Mouse (Mus musculus) heart, embryonic 14.5 days (tissue): Measurements from ENCODE around the gene Ino80b. TPM values are rescaled to one million over a fixed set of nuclear protein-coding genes. Genes with fewer than 3 reads are reported as not detected.

Experiments used
- ATAC-seq: fragments of 200-750 bp; cut with Nextera tagmentation; 2 replicates; pipeline ENCODE4 v1.8.0; 2017; ENCODE audit warnings: low read depth, moderate TSS enrichment; ENCODE audit not compliant: insufficient number of reproducible peaks, insufficient read depth, low FRiP score
- H3K27ac ChIP-seq, 2 experiments: fragments of 200-500 bp in 1 of 2; fragments of 300-500 bp in 1 of 2; sonication (generic) in 1 of 2; replicated peaks in 1 of 2; 2 replicates each; pipeline ENCODE4 v1.5.1; 2012 to 2014; ENCODE audit warnings: low read depth in 2 of 2, low read length in 2 of 2, control low read depth in 1 of 2, mild to moderate bottlenecking in 1 of 2, mixed read lengths in 1 of 2; ENCODE audit not compliant: control insufficient read depth in 1 of 2, insufficient read depth in 1 of 2
- H3K27me3 ChIP-seq: fragments of 300-500 bp; sonication (generic); 2 replicates; pipeline ENCODE4 v1.6.1; 2014; ENCODE audit warnings: mild to moderate bottlenecking, low read length, control low read depth; ENCODE audit not compliant: control insufficient read depth, insufficient read depth
- H3K36me3 ChIP-seq: fragments of 300-500 bp; sonication (generic); 2 replicates; pipeline ENCODE4 v1.6.1; 2014; ENCODE audit warnings: mild to moderate bottlenecking, control low read depth, low read length, mixed read lengths; ENCODE audit not compliant: control insufficient read depth, insufficient read depth
- H3K4me1 ChIP-seq, 2 experiments: fragments of 200-500 bp in 1 of 2; fragments of 300-500 bp in 1 of 2; sonication (generic) in 1 of 2; 2 replicates each; pipeline ENCODE4 v1.6.1; 2012 to 2014; ENCODE audit warnings: low read length in 2 of 2, control low read depth in 1 of 2, mixed read lengths in 1 of 2; ENCODE audit not compliant: control insufficient read depth in 2 of 2, insufficient read depth in 2 of 2
- H3K4me2 ChIP-seq: fragments of 300-500 bp; sonication (generic); 2 replicates; pipeline ENCODE4 v1.6.1; 2014; ENCODE audit warnings: mild to moderate bottlenecking, low read length
- H3K4me3 ChIP-seq, 2 experiments: fragments of 200-500 bp in 1 of 2; fragments of 300-500 bp in 1 of 2; sonication (generic) in 1 of 2; 2 replicates each; pipeline ENCODE4 v1.5.1; 2012 to 2014; ENCODE audit warnings: low read length in 2 of 2, mild to moderate bottlenecking in 2 of 2, control low read depth in 1 of 2, low read depth in 1 of 2, moderate library complexity in 1 of 2; ENCODE audit not compliant: control insufficient read depth in 1 of 2, insufficient read depth in 1 of 2
- H3K9ac ChIP-seq: fragments of 300-500 bp; sonication (generic); 2 replicates; pipeline ENCODE4 v1.6.1; 2014; ENCODE audit warnings: mild to moderate bottlenecking, low read length
- H3K9me3 ChIP-seq: fragments of 300-500 bp; sonication (generic); 2 replicates; pipeline ENCODE4 v1.6.1; 2016; ENCODE audit warnings: low read length, control low read depth; ENCODE audit not compliant: control insufficient read depth
- WGBS: fragments of 180-500 bp; shearing (Covaris S2); extraction: QIAGEN DNeasy Blood & Tissue Kit; methylation state at CpG from one replicate; pipeline ENCODE4 v1.1.7; 2014; 5-methylcytosine and 5-hydroxymethylcytosine counted together
- polyA plus RNA-seq: library from polyadenylated mRNA; unstranded; fragments of >200 nt; fragmentation: Nextera tagmentation; extraction: Ambion mirVana; gene quantifications from 2 replicates; pipeline ENCODE4 v1.2.1, GENCODE M21; 2014

The Ino80b gene
- polyA plus RNA-seq, 1 experiment from 2014 or later: 11.3 TPM

DNA sequence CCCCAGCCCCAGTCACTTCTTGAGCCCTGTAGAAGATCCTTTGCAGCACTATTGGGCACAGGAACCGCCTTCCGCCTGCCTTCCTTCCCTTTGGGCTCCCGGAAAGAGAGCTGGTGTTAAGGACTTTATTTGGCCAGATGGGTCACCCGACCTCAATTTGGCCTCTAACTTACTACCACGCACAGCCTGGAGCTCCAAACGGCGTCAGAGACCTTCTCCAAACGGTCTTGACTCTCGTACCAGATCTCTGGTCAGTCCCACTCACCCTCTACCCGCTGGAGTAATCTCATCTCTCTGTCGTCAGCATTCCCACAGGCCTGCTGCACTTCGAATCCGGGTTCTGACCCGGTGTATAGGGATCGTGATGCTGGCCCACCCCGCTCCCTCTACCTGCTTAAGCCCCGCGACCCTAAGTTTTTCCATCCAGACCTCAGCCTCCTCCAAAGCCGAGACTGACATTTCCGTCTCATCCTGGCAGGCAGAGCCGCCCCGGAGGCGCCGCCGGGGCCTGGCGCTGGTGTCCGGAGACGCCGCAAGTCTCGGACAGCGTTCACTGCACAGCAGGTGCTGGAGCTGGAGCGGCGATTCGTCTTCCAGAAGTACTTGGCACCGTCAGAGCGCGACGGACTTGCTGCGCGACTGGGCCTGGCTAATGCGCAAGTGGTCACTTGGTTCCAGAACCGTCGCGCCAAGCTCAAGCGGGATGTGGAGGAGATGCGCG lies 37.9 kb downstream of the Ino80b start:
- 2% methylated on average over 47 of the region's 47 CpGs for WGBS
- ATAC-seq: no peak
- H3K9me3 ChIP-seq: no peaks in the 10 kb centered on the region
- peaks cover 5 to 18% of the 10 kb centered on the region in 2 experiments; a peak in 3 of 4 replicates for H3K4me1 ChIP-seq
- peak overlapping the region; percentile 5; the same call in 1 of the 2 replicates for H3K9ac ChIP-seq
- H3K27me3 ChIP-seq: peaks cover 85% of the 10 kb centered on the region
- H3K36me3 ChIP-seq: peaks cover 3% of the 10 kb centered on the region; the same call in 1 of the 2 replicates
- peak overlapping the region; percentile 57 for H3K4me2 ChIP-seq
- H3K4me3 ChIP-seq: peak overlapping the region; percentile 26 to 28
- H3K27ac ChIP-seq: no peak overlapping the region

DNA sequence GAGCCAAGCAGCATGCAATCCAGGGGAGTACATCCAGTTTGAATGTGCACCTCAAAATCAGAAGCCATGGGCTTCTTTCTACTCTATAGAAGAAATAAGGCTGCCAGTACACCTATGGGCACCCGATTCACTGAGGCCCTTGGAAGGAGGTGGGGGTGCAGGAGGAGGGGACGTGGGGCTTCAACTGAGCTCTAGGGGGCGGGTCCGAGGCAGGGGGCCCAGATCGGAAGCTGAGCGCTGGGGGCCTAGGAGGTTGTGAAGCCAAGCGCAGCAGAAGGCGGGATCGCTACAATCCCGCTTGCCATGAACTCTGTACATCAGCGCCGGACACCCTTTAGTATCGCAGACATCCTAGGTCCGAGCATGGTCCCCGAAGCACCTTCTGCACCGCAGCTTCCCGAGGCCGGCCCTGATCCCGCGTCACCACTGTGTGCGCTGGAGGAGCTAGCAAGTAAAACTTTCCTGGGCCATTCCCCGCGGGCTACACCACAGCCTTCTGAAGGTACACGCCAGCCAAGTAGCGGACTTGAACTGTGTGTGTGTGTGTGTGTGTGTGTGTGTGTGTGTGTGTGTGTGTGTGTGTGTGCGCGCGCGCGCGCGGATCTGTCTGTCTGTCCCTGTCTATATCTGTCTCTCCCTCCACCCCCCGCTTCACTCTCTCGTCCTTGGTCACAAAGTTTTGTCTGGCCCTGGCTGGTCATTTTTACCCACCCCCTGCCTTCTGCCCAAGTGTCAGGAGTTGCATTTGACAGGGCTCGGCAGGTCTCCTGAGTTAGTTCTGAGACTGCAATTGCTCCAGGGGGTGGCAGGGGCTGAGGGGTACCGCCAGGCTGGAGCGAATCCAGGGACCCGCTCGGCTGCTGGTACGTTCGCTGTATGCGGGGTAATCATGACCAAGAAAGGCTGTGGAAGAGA lies 38.9 kb downstream of the Ino80b start, which contains the start of gene Lbx2:
Gene Lbx2, plus strand, starts transcription at position 247 of the 915 bp plus-strand sequence.
- 2% methylated on average over 42 of the region's 42 CpGs for WGBS
- Histone ChIP-seq H3K4me2 (peak within 1 kb of the TSS; percentile 57), H3K4me3 (peak within 1 kb of the TSS; percentile 26 to 28), H3K27ac (no peak within 1 kb of the TSS), H3K9me3 (no peaks in the 10 kb centered on the region), H3K9ac (peak within 1 kb of the TSS; percentile 44; the same call in 1 of the 2 replicates), H3K27me3 (peaks cover 88% of the 10 kb centered on the region), H3K4me1 (peaks cover 5 to 18% of the 10 kb centered on the region in 2 experiments; a peak in 3 of 4 replicates), H3K36me3 (peaks cover 8% of the 10 kb centered on the region; the same call in 1 of the 2 replicates)
- no peak for ATAC-seq

- Histone ChIP-seq H3K27me3 (peaks cover 71% of the 10 kb centered on the region), H3K9me3 (no peaks in the 10 kb centered on the region), H3K27ac (no peak overlapping the region), H3K4me1 (peaks cover 5 to 18% of the 10 kb centered on the region in 2 experiments; a peak in 3 of 4 replicates), H3K4me2 (no peak overlapping the region), H3K36me3 (peaks cover 19% of the 10 kb centered on the region), H3K4me3 (no peak overlapping the region), H3K9ac (no peak overlapping the region)
- no peak for ATAC-seq
- 6% methylated on average over 6 of the region's 6 CpGs for WGBS
Measured at GRCm38 (mm10) chr6:83084477-83084876, 40.8 kb downstream of the Ino80b start.

DNA sequence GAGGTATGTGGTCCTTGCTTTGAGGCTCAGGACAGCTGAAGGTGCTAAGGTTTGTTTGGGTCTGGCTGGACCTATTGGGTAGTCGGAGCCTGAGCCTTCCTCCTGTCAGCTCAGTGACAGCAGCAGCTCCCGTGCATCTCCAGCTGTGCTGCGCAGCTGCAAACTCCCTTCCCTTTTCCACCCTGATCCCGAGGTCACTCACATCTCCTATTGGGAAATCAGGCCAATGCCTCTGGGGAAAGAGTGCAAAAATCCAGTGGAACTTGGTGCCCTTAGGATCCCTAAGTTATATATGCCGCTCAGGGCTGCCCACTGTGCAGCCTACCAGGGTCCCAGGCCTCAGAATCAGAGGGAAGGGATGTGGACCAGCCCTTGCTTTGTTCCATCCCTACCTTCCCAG lies 41.7 kb downstream of the Ino80b start:
- H3K4me2 ChIP-seq: no peak overlapping the region
- H3K4me3 ChIP-seq: no peak overlapping the region
- peaks cover 63% of the 10 kb centered on the region for H3K27me3 ChIP-seq
- WGBS: 14% methylated on average over 5 of the region's 5 CpGs
- peaks cover 9 to 26% of the 10 kb centered on the region in 2 experiments; a peak in 3 of 4 replicates for H3K4me1 ChIP-seq
- no peaks in the 10 kb centered on the region for H3K9me3 ChIP-seq
- ATAC-seq: no peak
- no peak overlapping the region for H3K27ac ChIP-seq
- H3K9ac ChIP-seq: no peak overlapping the region
- peaks cover 19% of the 10 kb centered on the region for H3K36me3 ChIP-seq

GRCm38 (mm10) chr6:83080210-83080609 lies 45.0 kb downstream of the Ino80b start:
- ATAC-seq: no peak
- no peak overlapping the region for H3K4me3 ChIP-seq
- H3K9ac ChIP-seq: no peak overlapping the region
- 96% methylated on average over 5 of the region's 5 CpGs for WGBS
- no peak overlapping the region for H3K4me2 ChIP-seq
- no peak overlapping the region for H3K27ac ChIP-seq
- H3K27me3 ChIP-seq: peaks cover 54% of the 10 kb centered on the region
- peaks cover 19% of the 10 kb centered on the region for H3K36me3 ChIP-seq
- no peaks in the 10 kb centered on the region for H3K9me3 ChIP-seq
- H3K4me1 ChIP-seq: peaks cover 4 to 8% of the 10 kb centered on the region in 2 experiments; a peak in 3 of 4 replicates

DNA sequence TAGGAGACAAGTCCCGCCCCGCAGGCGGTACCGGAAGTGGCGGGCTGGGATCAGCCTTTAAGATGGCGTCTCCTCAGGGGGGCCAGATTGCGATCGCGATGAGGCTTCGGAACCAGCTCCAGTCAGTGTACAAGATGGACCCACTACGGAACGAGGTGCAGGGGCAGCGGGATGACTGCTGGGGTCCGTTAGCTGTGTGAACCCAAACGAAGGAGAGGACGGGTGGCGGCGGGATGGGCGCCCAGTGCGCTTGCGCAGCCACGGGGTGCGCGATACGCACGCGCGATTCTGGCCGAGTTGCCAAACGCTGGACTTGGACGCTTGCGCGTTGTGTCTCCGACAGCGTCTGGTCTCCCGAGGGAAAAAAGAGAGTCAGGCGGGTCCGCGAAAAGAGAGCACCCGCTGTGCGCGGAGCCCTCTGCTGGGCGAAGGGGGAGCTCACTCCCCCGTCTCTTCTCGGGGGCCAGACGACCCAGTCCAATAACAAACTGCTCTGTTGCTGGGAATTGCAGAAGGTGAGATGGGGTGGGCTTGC lies 46.8 kb downstream of the Ino80b start:
- H3K4me2 ChIP-seq: peak overlapping the region; percentile 100
- under 1% methylated on average over 46 of the region's 46 CpGs for WGBS
- H3K9ac ChIP-seq: peak overlapping the region; percentile 85
- peaks cover 19% of the 10 kb centered on the region for H3K36me3 ChIP-seq
- peaks cover 4 to 8% of the 10 kb centered on the region in 2 experiments; a peak in 3 of 4 replicates for H3K4me1 ChIP-seq
- peak overlapping the region; percentile 78 to 91 for H3K4me3 ChIP-seq
- H3K27me3 ChIP-seq: peaks cover 54% of the 10 kb centered on the region
- peak overlapping the region; percentile 71 to 82 for H3K27ac ChIP-seq
- peak; percentile 92 for ATAC-seq
- H3K9me3 ChIP-seq: no peaks in the 10 kb centered on the region
